Mouse (Mus musculus) CH12F3 (cell line): Measurements from ENCODE around the gene Aoah.

Experiments used
- in situ Hi-C: fragments of 300-500 bp; cut with MboI; formaldehyde crosslinking; loops from 2 replicates; pipeline ENCODE4 v1.14.3; 2020; ENCODE audit warnings: low sequenced_read_pairs

Aoah gene

DNA sequence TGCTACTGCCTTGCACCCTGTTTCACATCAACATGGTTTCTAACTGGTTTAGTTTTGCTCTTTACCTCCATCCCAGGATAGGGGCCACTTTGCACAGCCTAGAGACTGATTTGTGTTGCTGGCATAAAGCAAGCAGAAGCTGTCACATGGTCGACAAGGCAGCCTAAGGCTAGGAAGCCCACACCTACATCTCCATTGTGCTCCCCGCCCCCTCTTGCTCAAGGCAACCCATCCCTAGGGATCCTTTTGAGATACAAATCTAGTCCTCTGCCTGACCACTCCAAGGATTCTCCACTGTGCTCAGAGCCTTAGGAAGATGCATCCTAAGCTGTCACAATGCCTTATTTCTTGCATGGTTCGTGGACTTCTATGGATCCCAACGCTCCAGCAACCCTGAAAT is 110.2 kb downstream of the Aoah start:
- in situ Hi-C loops: no loop called here

DNA sequence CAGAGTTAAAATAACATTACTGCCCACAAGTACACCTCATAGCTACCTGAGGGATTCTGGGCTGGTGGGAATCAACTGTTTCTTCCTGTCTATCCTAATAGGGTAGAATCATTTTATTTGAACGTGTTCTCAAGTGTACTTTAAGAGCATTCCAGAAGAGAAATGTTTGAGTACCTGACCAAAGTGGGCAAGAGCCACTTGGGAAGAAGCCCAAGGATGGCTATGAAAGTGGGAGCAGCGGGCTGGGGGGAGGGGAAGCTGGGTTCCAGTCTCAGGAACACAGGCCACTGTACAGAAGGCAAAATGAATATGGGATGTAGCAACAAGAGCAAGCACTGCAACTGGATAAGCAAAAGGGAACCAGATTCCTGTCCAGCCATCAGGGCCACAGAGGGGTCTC is 111.3 kb downstream of the Aoah start:
- in situ Hi-C loops: no loop called here

DNA sequence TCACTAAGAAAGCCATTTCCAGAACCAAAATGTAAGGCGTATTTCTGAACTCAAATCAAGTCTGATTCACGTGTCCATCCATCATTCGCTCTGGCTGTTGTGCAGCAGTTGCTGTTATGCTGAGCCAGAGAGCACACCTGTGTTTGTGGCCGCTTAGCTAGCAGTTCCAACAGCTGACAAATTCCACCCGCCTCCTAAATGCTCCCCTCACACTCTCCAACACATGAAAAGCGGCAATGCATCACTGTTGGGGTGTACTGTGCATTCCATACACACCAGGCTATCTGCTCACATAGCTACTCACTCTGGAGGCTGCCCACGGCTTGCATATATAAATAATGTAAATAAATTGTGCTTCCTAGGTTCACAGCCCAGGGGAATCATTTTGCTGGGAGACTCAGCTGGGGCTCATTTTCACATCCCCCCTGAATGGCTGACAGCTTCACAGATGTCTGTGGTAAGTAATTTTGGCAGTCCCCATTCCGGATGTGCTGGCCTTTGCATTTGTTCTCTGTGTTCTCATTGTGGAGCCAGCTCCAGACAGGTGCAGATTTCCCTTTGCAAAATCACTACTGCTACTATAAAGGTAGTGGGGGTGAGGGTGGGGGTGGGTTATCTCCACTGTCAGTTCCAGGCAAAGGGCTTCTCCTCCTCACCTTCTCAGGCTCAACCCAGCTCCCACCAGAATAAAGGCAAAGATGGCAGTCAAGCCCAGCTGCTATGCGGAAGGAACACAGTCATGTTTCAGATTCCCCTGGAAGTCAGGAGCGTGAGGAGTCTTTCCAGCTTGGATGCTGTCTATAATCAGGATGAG is 123.0 kb downstream of the Aoah start:
- in situ Hi-C loops: no loop called here

DNA sequence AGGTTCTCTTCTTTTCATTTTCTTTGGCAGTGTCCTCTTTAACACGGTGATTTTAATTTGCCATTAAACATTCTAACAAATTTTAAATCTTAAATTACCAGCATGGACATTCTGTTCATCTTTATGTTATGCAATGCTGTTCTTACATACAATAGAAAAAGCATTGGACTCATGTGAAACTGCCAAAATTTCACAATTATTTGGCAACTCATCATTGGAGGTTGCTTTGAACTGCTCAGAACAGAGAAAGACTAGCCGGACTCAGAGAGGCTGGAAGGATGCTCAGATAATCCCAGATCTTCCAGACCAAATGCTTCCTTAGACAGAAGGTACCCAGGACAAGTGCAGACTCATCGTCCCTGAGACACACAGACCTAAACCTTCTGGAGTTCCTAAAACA is 126.5 kb downstream of the Aoah start:
- in situ Hi-C loops: no loop called here

DNA sequence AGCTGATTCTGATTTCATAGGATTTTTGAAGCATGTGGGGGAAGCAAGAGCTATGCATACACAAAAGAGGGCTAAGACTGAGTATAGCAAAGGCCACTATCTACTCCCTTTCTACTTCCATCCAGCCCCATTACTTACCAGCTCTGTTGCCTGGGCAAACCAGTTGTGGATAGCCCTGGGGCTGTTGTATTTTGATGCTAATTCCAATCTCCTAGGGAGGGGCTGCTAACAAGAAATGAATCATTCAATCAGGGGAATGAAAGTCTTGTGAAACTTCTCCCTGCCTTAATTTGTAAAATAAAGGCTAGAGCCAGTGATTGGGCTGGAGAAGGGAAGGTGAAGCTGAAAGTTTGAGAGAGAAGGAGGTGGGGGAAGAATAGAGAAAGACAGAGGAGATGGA is 142.1 kb downstream of the Aoah start:
- in situ Hi-C loops: loop anchor here (10.0 kb wide), 1 partner anchor 621 kb away; no protein-coding TSS in a partner anchor

DNA sequence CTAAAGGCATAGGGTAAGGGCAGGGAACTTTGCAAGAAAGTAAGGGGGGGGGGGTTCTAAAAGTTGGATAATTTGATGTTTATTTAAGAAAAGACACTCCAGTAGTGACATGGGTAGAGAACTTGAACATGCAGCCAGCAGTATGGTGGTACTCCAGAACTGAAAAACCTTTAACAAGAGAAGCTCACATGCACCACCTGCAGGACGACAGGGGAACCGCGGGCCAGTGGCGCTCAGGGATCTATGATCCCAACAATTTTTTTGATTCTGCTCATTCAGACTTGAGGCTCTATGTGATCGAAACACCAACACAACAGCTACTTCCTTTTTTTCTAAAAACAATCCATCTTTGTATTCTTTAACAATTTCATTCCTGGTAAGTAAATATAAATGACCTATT is 143.5 kb downstream of the Aoah start:
- in situ Hi-C loops: loop anchor here (10.0 kb wide), 1 partner anchor 623 kb away; no protein-coding TSS in a partner anchor

DNA sequence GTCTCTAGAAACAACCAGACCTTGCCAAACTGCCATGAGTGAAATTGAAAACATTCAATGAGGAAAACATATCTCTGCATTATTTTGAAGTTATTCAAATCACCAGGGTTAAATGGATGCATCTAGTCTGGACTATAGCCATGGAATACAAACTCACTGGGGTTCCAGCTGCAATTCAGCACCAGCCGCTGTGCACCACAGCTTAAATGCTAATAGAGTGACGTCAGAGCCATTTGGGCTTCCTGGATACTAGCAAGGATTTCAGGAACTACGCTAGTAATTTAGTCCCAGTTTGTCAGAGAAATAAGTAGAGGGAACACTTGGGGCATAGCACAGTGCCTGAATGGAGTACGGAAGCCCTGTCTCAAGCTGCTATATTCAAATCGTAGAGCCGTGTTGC is 145.2 kb downstream of the Aoah start:
- in situ Hi-C loops: loop anchor here (10.0 kb wide), 1 partner anchor 624 kb away; no protein-coding TSS in a partner anchor

DNA sequence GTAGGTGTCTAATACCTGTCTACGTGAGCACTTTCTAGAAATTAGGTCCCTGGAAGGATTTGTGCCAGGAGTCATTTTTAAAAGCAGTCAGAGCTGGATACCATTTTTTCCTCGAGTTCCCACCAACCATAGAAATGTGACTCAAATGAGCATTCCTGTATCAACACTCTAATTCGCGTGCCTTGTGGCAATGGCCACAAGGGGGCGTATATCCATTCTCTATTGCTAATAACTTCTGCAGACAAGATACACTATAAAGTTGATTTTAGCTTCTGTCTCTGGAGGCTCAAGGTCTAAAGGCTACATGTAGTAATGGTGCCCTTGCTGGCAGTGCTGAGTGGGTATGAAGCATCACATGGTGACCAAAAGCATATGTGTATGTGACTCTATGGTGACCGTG is 146.5 kb downstream of the Aoah start:
- in situ Hi-C loops: no loop called here

DNA sequence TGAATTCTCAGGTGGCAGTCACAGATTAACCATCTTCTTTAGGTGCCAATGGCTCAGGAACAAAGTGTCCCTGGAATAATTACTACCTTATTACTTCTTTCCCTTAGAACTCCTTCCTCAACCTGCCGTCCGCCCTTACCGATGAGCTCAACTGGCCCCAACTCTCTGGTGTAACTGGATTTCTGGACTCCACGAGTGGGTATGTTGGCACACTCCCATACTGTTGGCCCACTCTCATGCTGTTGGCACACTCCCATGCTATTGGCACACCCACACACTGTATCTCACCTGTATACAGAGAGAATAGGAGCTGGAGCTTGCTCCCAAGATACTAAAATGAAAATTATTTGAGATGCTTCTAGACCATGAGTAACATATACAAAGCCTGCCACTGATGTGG is 147.8 kb downstream of the Aoah start:
- in situ Hi-C loops: no loop called here

DNA sequence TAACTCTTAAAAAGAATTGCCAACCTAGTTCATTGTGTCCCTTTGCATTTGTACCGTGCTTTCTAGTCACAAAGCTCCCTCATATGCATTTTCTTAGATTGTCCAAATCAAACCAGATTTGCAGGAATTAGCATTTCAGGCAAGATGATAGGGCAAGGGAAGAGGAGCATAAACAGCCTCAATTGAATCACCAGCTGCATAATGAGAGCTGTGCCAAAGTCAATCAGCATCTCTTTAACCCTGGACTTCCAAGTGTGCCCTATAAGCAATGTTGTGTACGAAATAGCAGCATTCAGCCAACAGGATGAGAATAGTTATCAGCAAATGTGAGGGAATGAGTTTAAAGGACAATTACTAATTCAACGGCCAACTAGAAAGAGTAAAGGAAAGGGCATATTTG is 169.2 kb downstream of the Aoah start:
- in situ Hi-C loops: no loop called here

DNA sequence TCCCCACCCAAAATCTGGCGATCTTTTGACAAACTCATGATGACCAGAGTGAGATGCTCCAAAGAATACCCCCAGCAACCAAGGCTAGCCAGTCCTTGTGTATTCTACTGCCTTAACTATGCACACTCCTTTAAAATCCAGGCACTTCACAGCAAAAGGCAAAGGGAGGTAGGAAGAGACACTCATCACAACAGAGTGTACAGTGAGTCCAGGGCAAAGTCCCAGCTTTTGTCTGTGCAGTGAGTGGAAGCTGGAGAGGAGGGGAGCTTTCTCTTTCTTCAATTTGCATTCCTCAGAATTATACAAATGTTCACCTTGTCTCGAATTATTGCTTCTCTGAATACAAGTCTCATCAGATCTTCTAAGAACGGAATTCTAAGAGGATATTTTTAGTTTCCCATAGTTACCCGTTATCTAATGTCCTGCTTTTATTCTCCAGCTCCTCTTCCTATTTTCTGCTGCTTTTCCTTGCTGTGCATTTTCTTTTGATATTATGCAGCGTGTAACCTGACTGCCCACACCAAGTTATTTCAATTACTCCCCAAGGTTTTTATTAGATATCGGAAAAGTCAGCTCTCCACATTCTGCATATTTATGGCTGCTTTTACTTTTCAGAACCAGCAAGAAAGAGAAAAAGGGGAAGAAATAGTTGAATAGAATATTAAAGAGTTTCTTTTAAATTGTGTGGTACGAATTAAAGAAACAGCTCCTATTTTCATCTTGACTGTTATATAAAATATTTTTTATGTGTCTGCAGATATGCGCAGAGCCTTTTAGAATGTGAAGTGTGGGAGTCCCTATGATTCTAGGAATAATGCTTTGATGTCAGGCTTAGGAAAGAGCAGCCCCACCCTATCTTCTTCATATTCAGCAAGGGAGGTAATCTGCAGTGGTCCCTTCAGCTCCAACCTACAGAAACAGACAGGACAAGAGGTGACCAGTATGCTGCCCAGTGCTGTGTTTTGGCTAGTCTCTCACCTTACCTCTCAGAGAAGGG is 187.6 kb downstream of the Aoah start:
- in situ Hi-C loops: no loop called here

DNA sequence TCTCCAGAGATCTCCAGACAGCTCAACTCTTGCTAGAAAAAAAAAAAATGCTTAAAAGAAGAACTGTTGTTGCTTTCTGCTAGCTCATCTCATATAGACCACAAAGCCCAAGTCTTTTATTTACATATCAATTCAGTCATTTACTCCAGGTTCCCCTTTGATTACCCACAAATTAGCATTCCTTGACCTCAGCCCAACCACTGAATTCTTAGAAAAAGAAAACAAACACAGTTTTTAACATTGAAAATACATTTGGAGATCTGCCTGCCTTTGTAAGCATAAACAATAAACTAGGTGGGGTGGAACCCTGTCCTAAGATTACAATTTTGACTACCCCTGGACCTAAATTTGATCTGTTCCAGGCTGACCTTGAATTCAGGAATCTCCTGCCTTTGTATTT is 191.6 kb downstream of the Aoah start:
- in situ Hi-C loops: no loop called here

DNA sequence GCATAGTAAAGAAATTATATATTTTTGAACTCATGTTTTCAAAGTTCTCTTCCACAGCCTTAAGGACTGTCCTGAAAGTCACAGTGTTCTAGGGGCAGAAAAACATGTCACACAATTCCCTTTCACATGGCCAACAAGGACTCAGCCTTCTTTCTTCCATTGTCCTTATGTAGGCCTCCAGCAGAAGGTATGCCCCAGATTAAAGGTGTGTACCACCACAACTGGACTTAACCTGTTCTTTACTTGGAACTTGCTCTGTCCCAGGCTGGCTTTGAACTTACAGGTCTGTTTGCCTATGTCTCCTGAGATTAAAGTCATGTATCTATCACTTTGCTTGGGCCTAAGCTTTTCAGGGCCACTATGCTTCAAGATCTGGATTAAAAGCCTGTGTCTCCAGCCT is 192.0 kb downstream of the Aoah start:
- in situ Hi-C loops: no loop called here

DNA sequence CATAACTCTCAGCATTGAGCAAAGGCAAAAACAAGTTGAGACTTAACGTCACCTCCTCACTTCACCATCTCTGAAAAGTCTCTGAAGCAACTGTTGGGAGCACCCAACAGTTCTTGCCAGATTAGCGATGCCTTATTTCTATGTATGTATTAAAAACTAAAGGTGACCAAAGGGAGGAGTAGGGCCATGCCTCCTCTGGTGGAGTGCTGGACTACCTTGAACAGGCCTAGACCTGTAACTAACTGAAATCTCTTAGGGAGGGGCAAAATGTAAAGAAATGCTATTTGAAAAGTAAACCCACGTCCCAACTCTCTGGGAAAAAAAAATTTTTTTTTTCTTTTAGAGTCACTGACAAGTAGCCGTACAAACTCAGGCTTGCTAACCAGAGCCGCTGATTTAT is 211.3 kb downstream of the Aoah start:
- in situ Hi-C loops: no loop called here

DNA sequence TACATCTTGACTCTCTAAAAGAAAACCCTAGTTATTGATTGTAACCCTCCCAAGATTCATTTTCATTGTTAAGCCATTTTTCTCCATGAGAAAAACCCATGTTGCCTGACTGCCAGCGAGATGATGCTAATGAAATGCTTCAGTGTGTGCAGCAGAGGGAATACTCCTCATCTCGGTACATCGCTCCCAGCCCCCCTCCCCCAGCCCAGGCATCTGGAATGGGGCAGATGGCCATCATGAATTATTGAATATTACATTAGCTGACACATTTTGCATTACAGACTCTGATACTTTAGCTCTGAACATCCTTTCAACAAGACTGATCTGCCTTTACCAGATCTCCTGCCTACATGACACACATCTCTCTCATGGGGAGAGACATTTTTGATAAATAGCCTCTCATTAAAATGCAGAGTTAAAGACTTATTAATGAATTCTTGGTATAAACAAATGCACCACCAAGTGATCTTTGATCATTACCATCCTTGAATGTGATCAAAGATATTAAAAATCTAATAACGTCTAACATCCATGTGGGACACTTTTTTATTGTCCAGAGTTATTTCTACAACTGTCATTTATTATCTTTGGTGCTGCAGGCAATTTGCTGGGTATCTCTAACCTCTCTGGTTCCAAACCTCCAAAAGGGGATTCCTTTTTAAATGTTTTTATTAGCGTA is 211.9 kb downstream of the Aoah start:
- in situ Hi-C loops: no loop called here

DNA sequence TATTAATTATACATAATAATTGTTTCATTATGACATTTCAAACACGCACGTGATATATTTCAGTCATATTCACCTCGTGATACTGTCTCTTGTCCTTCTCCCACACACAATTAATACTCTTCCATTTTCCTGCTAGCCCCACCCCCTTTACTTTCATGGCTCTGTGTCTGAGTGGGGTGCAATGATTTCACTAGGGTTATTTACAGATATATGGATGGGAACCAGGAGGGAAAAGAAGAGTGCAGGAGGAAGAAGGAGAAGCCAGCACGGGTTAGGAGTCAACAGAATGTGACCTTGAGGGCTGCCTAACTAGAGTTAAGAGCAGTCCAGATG is 212.4 kb downstream of the Aoah start:
- in situ Hi-C loops: no loop called here

DNA sequence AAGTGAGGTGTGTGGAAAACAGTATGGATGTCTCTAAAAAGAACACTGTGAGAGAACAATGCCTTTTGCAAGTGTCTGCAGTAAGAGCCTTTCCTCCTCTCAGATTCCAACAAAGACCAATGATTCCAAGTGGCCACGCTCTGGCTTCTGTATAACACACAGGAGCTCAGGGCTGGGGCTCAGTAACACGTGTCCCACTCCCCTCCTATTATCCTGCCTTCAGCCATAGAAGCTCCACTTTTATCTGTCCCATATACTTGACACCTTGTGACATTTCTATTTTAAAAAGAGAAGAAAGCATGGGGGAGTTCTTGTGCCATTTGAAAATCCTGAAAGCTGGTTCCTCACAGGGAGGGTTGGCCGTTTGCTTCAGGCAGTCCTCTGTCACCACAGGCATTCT is 219.7 kb downstream of the Aoah start:
- in situ Hi-C loops: no loop called here

DNA sequence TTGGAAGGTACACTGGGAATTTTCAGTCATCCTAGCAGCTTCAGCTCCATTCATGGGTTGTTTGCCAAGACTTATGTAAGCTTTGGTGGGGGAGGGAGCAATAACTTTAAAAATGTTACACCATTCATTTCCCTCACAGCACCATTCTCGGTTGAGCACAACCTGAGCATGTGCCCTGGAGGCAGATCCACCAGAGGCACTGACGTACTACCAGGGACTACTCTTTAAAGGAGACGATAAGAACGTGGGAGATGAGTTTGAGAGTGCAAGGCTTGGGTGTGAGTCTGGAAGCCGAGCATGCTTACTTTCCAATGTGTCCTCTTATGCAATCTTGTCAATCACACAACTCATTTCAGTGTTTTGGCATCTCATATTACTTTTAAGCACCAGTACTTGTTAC is 230.9 kb downstream of the Aoah start:
- in situ Hi-C loops: loop anchor here (25.0 kb wide), 1 partner anchor 713 kb away; no protein-coding TSS in a partner anchor

DNA sequence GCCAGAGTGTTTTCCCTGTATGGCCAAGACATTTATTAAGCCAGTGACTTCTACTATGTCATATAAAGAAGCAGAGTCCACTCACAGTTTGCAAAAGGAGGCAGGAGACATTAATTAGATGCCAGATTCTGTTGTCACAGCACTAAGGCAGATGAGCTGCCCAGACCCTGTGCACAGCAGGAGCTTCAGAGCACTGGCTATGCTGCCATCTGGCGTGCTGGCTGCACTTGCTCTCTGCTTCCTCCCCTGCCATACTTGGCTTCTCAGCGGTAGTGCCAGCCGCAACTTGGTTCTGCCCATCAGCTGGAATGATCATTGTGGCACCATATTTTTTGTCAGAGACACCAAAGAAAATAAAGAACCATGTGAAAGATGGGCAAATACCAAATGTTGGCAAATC is 239.3 kb downstream of the Aoah start:
- in situ Hi-C loops: loop anchor here (25.0 kb wide), 1 partner anchor 721 kb away; no protein-coding TSS in a partner anchor

DNA sequence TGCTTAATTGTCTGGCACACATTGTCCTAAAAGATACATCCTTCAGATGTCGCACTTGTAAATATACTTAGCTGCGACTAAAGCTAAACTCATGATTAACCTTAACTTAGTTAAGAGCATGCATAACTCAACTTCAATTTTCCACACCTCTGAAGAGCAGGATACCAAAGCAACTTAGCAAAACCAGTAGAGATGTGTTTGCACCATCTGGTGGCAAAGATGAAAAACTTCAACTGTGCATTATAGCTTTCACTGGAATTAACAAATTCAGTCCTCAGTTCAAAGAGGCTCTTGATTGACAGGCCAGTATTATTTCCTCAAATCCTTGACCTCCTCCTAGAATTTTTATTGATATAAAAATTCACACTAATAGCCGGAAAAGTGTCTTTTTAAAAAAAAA is 241.1 kb downstream of the Aoah start:
- in situ Hi-C loops: loop anchor here (25.0 kb wide), 1 partner anchor 723 kb away; no protein-coding TSS in a partner anchor

DNA sequence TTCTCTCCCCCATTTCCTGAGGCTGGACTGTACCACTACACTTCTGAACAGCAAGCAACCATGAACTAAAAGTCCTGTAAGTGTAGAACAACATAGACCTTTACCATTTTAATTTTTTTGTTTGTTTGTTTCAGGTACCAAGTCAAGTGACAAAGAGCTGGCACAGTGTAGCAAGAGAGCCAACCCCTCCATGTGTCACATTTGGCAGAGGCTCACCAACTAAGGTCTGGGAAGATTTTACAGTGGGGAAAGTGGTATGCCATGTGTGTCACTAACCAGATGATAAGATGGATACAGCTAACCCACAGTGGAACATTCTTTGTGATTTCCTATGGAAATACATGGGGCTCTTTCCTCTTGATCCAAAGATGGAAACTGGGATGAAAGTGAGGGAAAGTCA is 242.1 kb downstream of the Aoah start:
- in situ Hi-C loops: loop anchor here (25.0 kb wide), 1 partner anchor 724 kb away; no protein-coding TSS in a partner anchor
